Mouse (Mus musculus): ENCODE results near the gene Skp1a.

Gene Skp1a

GRCm38 (mm10) chr11:52255077-52255476 lies 23.3 kb downstream of the Skp1a start:
- no peak for DNase-seq

DNA sequence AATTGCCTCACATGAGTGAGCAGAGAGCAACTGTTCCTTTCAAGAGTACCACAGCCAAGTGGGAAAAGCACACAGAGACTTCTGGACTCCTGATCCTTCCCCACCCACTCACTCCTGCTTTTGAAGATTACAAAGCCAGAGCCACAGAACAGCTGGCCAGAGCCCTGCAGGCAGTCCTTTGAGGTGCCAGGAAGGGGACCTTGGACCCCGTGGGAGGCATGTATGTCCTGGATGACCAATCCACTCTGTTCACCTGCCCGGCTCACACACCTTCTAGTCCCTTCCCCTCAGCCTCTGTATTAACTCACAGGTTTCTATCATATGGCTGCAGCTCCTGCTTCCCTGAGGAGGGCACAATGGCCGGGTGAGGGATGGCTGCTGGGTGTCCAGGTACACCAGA lies 25.6 kb downstream of the Skp1a start:
- DNase-seq, result no peak

DNA sequence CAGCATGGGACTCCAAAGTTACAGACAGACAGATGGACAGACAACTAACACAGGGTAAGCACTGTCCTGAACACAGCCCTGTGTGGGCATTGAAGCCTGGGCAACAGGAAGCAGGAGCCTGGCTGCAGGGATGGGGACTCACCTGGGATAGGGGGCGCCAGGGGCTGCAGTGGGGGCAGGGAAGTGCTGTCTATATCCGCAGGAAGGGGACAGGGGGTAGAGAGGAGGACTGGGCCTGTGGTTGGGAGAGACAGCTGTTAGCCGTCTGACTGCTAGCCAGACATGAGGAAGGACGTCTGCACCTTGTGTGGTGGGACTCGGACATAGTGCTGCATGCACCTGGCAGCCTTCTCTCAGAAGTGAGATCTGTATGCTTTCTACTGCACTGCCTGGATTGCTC lies 26.9 kb downstream of the Skp1a start:
- no peak for DNase-seq

- no peak for DNase-seq
These were observed 29.1 kb downstream of the Skp1a start for GRCm38 (mm10) chr11:52260878-52261277.

GRCm38 (mm10) chr11:52261937-52262336 lies 30.1 kb downstream of the Skp1a start:
- no peak for DNase-seq

- no peak for DNase-seq
These were observed 30.5 kb downstream of the Skp1a start for GRCm38 (mm10) chr11:52262338-52262737.

- DNase-seq, result no peak
These were observed 33.1 kb downstream of the Skp1a start for GRCm38 (mm10) chr11:52264871-52265270.

- DNase-seq, result no peak
These were observed 34.0 kb downstream of the Skp1a start for GRCm38 (mm10) chr11:52265616-52266307.

- DNase-seq, result no peak
These were observed 35.5 kb downstream of the Skp1a start for GRCm38 (mm10) chr11:52267271-52267670.

- no peak for DNase-seq
These were observed 36.5 kb downstream of the Skp1a start for GRCm38 (mm10) chr11:52268104-52268835.

- DNase-seq, result no peak
These were observed 38.0 kb downstream of the Skp1a start for GRCm38 (mm10) chr11:52269841-52270240.

DNA sequence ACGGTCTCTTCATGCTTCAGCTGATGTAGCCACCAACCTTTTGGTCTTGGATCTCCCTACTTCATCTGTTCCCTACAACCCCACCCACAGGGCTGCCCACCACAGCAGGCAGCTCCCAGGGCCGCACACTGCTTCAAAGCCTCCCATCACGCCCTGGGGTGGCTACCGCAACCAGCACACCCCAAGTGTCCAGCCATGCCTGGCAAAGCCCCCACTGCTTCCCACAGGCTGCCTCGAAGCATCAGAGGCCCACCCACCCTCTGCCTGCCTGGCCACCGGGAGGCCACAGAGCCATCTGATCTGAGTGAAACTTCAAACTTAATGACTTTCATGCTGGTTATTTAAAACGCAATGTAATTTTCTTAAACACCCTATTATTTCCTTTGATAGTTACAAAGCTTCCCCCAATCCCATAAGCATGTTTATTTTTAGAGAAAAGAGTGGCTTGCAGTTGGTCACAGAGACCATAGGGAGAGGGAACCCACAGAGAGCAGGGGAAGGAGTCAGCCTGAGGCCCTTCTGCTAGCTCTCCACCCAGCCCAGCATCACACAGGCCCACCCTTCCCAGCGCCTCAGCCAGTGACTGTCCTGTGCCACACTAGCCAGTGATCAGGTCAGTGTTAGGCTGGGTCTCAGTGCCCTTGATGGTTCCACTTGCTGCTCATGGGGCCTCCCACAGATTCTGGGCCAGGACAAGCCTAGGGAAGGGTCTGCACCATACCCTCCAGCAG lies 40.1 kb downstream of the Skp1a start:
- DNase-seq, result no peak

GRCm38 (mm10) chr11:52272619-52273018 lies 40.8 kb downstream of the Skp1a start:
- no peak for DNase-seq

- DNase-seq, result no peak
These were observed 41.6 kb downstream of the Skp1a start for GRCm38 (mm10) chr11:52273183-52273941.

DNA sequence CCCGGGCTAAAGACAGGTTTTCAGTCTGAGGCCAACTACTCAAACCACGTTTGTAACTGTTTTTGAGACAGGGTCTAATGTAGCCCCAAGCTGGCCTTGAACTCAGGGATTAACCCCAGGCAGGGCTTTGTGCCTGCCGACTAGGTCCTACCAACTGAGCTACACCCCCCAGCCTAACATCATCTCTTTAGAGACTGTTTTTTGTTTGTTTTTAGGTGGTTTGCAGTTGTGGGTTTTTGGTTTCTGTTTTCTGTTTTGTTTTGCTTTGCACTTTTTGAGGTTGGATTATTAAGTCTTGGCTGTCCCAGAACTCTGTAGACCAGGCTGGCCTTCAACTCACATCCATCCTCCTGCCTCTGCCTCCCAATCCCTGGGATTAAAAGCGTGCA lies 42.1 kb downstream of the Skp1a start:
- no peak for DNase-seq

DNA sequence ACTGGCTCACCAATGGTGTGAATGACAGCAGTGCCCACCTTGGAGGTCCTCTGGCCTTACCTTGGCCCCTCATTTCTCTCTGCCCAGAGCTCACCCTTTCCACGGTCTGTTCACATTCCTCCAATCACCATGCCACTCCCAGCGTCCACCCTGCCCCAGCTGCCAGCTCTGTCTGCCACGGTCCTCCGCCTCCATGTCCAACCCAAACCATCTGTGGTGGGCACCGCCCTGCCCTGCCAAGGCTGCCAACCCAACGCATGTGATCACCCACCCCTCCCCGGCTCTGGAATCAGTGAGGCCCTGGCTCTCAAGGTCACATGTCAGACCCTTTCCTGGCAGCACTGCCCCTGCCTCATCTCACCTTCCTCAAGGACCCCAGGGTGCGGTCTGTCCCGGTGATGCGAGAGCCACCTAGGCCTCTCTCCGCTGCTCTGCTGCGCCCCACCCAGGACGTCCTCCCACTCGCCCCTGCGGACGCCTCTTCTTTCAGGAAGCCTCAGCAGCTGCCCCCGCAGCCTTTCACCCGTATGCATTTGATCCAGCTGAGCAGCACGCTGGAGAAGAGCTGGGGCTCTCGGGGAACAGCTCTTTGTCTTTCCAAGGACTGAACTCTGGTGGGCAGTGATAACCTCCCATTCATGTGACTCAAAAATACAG lies 42.8 kb downstream of the Skp1a start:
- DNase-seq, result no peak

- DNase-seq, result no peak
These were observed 43.6 kb downstream of the Skp1a start for GRCm38 (mm10) chr11:52275366-52275765.

GRCm38 (mm10) chr11:52275774-52276555 lies 44.2 kb downstream of the Skp1a start:
- no peak for DNase-seq

GRCm38 (mm10) chr11:52276961-52277391 lies 45.2 kb downstream of the Skp1a start:
- no peak for DNase-seq

DNA sequence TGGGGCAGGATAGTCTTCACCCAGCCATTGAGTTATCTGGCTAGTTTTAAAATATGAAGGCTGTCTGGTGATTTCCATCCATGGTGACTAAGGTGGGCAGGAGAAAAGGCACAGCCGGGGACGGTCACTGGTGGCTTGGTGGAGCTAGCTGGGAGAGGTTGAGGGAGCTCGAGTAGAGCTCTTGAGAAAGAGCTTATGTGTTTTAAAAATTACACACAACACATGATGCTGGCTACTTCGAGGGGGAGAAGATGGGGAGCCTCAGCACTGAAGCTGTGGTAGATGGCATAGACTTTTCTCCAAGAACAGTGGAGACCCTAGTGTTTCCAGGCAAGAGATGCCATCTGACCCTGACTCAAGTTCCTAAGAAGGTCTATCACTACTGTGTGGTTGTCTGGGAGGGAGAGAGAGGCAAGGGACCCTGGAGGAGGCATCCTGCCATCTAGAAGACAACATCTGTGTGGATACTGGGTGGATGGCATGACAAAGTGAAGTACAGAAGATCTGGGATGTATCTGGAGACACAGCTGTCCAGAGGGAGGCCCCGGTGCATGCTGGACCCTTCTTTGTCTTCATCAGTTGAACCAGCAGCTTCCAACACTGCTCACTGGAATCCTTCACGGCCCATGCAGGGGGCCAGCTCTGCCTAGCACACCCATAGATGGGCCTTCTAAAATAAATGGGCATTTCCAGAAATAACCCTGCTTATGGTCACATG lies 45.8 kb downstream of the Skp1a start:
- no peak for DNase-seq

GRCm38 (mm10) chr11:52278164-52278563 lies 46.4 kb downstream of the Skp1a start:
- DNase-seq, result no peak
